Mouse (Mus musculus) mouse embryonic stem cell (cell line): ENCODE data around the gene Lrch3.
"Not testable (repeated sequence)": the region's sequence is repeated elsewhere in the genome, so short reads cannot be mapped to it uniquely, and the experiment has no call there.

Experiments
- in situ Hi-C, 2 experiments: fragments of 300-500 bp; cut with MboI; formaldehyde crosslinking; loops; 1 replicate in 1 of 2; 3 replicates in 1 of 2; pipeline ENCODE4 v1.14.3; 2019 to 2020; ENCODE audit warnings: low sequenced_read_pairs in 2 of 2, low pct_unique_long_range_greater_than_20kb in 1 of 2, mixed read lengths in 1 of 2; ENCODE audit not compliant: unreplicated experiment in 1 of 2

Lrch3 gene

GRCm38 (mm10) chr16:32913937-32914881 is at the start of gene Lrch3:
Lrch3 (plus strand) TSS chr16:32914100.
- in situ Hi-C loops, result no loop called here

DNA sequence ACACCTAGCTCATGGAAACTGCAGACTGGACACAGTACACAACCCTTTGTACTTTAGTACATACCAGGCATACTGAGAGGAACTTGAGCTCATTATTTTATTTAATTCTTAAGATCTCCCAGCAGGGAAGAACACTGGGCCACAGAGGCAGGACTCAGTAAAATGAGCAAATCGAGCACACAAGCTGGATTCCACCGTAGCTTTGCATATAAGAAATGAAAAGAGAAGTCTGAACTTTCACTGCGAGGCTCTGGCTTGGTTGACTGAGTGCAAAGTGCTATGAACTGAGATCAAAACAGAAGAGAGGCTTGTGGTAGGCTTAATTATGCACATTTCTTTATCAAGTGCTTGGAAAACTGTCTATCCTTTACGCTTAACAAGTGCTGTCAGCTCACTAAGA is 48.5 kb upstream of the Lrch3 start:
- in situ Hi-C loops, result no loop called here

DNA sequence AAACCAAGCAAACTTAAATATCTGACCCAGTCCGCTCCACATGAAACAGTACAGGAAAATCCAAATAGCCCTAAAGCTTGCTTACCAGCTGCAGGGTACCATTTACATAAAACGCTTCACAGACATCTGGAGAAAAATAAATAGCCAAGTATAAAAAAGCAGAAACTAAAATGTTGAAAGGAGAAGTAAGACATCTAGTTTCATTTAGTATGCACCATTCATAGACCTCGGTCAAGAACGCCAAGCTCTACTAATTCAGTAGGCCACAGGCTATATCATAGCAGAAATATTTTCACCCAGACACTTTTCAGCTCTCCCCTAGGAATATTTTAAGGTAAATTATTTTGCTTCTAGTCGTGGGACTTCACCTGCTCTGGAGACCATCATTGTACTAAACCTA is 47.2 kb upstream of the Lrch3 start:
- in situ Hi-C loops, result no loop called here

GRCm38 (mm10) chr16:32867919-32868552 is 45.9 kb upstream of the Lrch3 start:
- in situ Hi-C loops, result no loop called here

- in situ Hi-C loops, result no loop called here
These were observed 43.7 kb upstream of the Lrch3 start for GRCm38 (mm10) chr16:32870231-32870630.

DNA sequence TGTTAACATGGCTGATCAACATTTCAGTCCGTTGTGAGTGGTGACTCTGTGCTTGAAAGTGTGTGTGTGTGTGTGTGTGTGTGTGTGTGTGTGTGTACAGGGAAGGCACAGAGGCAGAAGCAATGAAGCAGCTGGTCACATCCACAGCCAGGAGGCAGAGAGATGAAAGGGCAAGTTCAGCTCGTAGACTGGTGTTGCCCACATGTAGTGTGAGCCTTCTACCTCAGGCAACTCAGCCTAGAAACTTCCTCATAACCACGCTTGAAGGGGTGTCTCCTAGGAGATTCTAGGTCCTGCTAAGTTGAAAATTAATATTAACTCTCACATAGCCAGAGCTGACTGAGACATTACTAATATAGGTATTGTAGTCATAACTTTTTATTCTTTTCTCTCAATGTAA is 40.5 kb upstream of the Lrch3 start:
- in situ Hi-C loops, result no loop called here

DNA sequence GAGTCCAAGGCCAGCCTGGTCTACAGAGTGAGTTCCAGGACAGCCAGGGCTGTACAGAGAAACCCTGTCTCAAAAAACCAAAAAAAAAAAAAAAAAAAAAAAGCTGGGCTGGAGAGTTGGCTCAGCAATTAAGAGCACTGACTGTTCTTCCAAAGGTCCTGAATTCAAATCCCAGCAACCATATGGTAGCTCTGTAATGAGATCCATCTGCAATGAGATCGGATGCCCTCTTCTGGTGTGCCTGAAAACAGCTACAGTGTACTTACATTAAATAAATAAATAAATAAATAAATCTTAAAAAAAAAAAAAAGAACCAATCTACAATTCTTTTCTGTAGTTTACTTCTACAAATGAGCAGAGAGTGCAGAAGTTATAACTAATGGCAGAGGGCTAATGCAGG is 38.6 kb upstream of the Lrch3 start:
- in situ Hi-C loops, result not testable (repeated sequence)

GRCm38 (mm10) chr16:32875847-32876246 is 38.1 kb upstream of the Lrch3 start:
- in situ Hi-C loops, result no loop called here

DNA sequence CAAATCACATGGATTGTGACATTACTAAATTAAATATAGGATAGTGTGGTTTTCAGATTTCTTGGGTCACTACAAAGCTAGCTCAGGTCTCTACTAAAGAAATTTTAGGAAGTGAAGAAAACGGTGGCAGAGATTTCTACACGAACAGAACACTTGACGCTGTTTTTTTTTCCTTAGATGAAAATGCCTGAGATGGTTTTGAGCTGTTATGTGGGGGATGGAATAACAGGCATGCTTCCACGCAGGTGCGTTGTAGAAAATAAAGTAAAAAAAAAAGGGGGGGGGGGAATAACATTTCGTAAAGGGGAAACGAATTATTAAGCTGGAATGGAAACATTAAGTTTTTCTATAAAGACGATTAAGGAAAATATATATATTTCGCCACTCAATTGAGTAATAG is 37.1 kb upstream of the Lrch3 start:
- in situ Hi-C loops, result no loop called here

DNA sequence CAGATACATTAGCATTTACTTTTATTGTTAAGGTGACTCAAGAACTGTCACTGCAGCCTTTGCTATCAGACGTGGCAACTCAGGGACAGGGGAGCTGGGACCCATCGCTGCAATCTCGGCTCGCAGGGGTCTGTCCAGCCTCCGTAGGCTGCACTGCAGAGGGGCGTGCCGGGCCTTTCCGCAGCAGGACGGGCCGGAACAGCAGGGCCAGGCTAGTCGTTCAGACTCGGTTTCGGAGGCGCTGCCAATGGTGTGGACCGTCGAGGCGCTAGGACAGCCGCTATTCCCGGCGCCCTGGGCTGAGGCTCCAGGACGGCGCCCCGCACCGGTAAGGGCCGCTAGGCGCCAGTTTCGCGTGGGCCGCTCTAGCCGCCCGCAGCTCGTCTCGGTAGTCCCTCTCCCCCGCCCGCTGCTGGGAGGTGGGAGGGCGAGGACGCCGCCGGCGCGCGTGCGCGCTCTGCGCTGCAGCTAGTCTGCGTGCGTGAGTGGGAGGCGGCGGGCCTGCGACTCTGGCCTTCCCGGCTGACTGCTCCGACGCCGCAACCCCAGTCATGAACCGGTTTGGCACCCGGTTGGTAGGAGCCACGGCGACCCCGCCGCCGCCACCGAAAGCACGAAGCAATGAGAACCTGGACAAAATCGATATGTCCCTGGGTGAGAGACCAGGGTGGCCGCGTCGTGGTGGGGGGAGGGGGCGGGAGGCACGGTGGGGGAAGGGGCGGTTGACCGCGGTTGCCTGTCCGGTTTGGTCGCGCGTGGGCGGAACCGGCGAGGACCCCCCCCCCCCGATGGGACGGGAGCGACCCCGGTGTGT is 36.4 kb upstream of the Lrch3 start, which contains the start of the genes Fyttd1 and Rubcn:
Gene Fyttd1, plus strand, starts transcription at position 158 of the 814 bp plus-strand sequence.
Gene Rubcn, minus strand, starts transcription at position 424 of the 814 bp plus-strand sequence.
- in situ Hi-C loops, result no loop called here

- in situ Hi-C loops, result no loop called here
These were observed 35.7 kb upstream of the Lrch3 start for GRCm38 (mm10) chr16:32878157-32878598.

GRCm38 (mm10) chr16:32878972-32879926 is 34.7 kb upstream of the Lrch3 start:
- in situ Hi-C loops, result no loop called here

DNA sequence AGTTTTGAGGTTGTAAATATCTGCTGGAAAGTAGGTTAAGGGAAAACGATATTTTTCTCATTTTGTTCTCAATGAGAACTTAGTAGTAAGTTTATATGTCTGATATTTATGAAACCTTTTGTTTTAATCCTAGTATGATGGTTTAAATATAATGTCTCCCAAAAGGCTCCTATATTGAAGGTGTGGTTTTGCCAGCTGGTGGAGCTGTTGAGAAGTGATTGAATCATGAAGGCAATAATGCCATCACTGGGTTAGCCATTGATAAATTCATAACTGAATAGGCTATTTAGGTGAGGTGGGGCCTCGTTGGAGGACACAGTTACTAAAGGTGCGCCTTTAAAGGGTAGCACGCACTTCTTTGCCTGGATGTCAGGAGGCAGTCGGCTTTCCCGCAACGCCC is 32.4 kb upstream of the Lrch3 start:
- in situ Hi-C loops, result loop anchor here in 1 of 2 experiments (5.0 kb wide), 1 partner anchor 69 kb away; the partner anchor contains the start of gene Smbd1

GRCm38 (mm10) chr16:32887996-32888395 is 25.9 kb upstream of the Lrch3 start:
- in situ Hi-C loops, result no loop called here

GRCm38 (mm10) chr16:32889881-32890280 is 24.0 kb upstream of the Lrch3 start:
- in situ Hi-C loops, result no loop called here

GRCm38 (mm10) chr16:32896126-32896525 is 17.8 kb upstream of the Lrch3 start:
- in situ Hi-C loops, result no loop called here

- in situ Hi-C loops, result no loop called here
These were observed 12.4 kb upstream of the Lrch3 start for GRCm38 (mm10) chr16:32901360-32902050.
